Mouse (Mus musculus) ovary, postnatal 10 days (tissue): ENCODE data around the gene Mettl17.
A peak's percentile ranks its signal among the peaks of the same experiment; 100 is the strongest.
"Not testable (repeated sequence)": the region's sequence is repeated elsewhere in the genome, so short reads cannot be mapped to it uniquely, and the experiment has no call there.

ENCODE experiments used
- DNase-seq: peaks from one replicate; pipeline ENCODE4 v3.0.0; 2022; ENCODE audit warnings: low spot score

Gene Mettl17

GRCm38 (mm10) chr14:51884598-51885331 is at the start of gene Mettl17:
Gene Mettl17, plus strand, starts transcription at chr14:51884842.
- peak; percentile 62 for DNase-seq

- DNase-seq = not testable (repeated sequence)
These were observed 46.2 kb upstream of the Mettl17 start for GRCm38 (mm10) chr14:51838480-51838879.

DNA sequence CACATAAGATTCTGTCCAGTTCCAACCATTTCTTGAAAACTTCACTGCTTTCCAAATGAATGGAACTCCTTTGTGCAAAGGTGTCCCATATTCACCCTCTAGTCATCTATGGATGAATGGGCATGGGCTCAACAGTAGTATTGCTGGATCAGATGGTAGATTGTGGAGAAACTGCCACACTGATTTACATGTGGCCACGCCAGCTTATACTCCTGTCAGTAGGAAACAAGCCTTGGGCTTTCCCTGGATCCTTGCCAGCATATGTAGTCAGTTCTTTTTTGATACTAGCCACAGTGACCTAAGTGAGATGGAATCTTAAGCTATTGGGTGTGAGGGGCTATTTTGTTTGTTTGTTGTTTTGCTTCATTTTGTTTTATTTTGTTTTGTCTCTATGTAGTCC is 42.4 kb upstream of the Mettl17 start:
- DNase-seq = no peak

GRCm38 (mm10) chr14:51842781-51843180 is 41.9 kb upstream of the Mettl17 start:
- DNase-seq = no peak

GRCm38 (mm10) chr14:51843882-51844281 is 40.8 kb upstream of the Mettl17 start:
- no peak for DNase-seq

DNA sequence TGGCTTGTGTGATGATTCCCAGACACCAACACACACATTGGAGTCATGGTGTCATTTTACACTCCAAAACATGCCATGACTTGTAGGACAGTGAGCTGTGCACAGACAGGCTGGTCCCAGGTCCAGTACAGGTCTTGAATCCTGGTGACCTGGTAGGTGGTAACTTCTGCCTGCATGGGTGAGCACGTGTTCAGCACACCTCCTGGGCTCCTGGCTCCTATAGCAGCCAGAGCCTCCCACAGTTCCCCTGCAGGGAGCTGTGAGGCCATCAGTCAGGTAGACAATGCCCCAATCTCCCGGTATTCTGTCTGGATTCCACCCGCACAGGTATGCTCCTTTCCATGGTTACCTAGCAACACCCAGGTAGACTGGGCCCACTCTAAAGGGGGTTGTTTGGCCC is 38.1 kb upstream of the Mettl17 start:
- no peak for DNase-seq

DNA sequence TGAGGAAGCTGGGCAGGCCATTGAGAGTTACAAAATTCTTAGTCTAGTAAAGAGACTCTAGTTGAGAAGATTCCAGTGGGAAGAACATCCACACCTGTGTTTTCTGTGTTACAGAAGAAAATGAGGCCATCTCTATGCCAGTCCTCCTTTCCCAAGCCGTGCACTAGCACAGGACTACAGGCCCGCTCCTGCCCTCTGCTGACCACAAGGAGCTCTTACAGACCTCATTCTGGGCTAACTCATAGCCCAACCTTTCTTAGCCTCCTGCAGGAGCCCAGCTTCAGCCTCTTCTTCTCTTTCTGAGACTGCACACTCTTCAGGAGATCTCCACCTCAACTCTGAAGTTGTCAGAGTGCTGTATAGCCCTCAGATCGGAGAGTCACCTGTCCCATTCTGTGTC is 33.6 kb upstream of the Mettl17 start:
- not testable (repeated sequence) for DNase-seq

DNA sequence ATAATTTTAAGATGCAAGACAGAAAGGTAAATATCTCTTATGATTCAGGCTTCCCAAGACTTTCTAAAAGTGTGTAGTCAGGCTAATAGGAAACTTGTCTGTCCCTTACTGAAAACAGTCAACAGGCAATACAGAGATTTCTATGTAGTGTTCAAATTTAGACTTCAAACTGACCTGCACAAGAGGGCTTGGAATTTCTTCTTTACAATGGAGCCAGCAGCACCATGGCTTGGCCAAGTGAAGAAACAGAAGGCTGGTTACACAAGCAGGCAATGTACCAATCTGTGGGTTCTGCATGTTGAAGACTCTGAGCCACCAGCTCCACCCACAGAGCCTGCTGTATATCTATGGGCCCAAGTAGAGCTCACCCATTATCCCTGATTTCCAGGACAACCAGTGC is 31.2 kb upstream of the Mettl17 start, which contains the start of gene Ear6:
Gene Ear6 (plus strand): TSS at position 301 of the 400 bp plus-strand sequence.
- no peak for DNase-seq

GRCm38 (mm10) chr14:51855280-51855679 is 29.4 kb upstream of the Mettl17 start:
- not testable (repeated sequence) for DNase-seq

DNA sequence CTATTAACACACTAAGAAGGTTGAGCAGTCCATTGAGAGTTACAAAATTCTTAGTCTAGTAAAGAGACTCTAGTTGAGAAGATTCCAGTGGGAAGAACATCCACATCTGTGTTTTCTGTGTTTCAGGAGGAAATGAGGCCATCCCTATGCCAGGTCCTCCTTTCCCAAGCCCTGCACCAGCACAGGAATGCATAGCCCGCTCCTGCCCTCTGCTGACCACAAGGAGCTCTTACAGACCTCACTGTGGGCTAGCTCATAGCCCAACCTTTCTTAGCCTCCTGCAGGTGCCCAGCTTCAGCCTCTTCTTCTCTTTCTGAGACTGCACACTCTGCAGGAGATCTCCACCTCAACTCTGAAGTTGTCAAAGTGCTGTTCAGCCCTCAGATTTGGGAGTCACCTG is 21.0 kb upstream of the Mettl17 start:
- not testable (repeated sequence) for DNase-seq

DNA sequence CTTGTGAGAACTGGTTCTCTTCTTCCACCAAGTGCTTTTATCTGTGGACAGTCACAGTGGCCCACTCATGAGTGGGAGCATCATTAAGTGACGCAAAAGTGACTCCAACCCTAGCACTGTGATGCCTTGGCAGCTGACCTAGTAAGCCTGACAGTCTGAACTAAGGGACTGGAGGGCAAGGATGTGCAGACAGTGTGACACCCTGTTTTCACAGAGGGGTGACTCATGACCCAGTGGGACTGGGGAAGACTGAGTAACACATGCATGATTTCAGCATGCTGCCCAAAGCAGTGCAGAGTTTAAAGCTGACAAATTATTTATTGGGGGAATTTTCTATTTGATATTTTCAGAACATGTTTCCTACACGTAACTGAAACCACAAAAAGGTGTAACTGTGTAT is 13.9 kb upstream of the Mettl17 start:
- no peak for DNase-seq

- no peak for DNase-seq
These were observed 12.9 kb upstream of the Mettl17 start for GRCm38 (mm10) chr14:51871741-51872140.

GRCm38 (mm10) chr14:51877517-51877916 is 7.1 kb upstream of the Mettl17 start:
- DNase-seq = no peak

DNA sequence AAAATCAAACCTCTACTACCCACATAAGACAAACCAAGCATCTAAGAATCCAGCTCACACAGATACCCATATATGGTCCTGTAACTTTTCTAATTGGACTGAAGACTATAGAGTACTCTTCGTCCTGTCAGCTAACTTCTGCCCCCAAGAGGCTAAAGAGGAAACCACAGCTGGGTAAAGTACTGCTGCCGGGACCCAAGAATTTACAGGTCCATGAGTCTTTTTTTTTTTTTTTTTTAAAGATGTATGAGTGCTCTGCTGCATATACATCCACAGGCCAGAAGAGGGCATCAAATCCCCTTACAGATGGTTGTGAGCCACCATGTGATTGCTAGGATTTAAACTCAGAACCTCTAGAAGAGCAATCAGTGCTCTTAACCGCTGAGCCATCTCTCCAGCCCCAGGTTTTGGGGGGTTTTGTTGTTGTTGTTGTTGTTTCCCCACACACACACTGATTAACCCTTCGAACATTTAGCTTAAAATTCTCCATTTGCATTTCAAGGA is 1.1 kb upstream of the Mettl17 start:
- no peak for DNase-seq

DNA sequence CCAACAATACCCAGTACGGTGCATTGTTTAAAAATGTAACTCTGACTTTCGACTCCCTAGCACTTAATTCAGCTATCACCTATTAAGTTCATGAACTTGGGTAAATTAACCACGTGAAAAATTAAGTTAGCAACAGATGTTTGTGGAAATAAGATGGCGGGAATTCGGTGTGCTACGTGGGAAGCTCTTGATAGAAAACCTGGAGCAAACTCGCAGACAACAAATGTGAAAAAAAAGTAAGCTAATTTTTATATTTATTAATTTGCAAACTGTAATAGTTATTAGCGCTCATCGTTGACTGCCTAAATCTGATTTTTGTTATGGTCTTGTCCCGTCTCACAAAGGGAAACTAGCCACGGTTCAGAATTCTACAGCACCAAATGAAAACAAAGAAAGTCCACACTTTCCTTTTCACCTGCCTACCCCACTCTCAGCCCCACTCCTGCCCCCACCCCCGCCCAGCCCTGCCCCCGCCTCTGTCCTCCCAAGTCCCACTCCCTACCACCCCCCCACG is 554 bp upstream of the Mettl17 start:
- DNase-seq = no peak

GRCm38 (mm10) chr14:51886051-51886450 is 1.4 kb downstream of the Mettl17 start:
- DNase-seq = no peak

DNA sequence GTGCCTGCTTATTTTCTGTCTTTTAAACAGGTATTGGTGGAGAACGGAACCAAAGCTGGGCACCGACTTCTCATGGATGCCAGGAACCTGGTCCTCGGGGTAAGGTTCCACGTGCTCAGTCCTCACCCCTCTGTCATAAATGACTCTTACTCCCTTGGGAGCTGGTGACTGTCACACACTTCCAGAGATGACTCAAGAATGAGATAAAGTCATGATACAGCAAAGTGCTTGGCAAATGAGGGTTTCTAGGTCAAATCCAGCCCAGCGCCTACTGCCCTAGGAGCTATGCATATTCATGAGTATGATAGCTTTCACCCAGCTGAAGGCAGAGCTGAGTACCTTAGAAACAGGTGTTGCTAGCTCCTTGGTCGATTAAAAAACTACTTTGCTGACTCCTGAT is 5.2 kb downstream of the Mettl17 start:
- no peak for DNase-seq

DNA sequence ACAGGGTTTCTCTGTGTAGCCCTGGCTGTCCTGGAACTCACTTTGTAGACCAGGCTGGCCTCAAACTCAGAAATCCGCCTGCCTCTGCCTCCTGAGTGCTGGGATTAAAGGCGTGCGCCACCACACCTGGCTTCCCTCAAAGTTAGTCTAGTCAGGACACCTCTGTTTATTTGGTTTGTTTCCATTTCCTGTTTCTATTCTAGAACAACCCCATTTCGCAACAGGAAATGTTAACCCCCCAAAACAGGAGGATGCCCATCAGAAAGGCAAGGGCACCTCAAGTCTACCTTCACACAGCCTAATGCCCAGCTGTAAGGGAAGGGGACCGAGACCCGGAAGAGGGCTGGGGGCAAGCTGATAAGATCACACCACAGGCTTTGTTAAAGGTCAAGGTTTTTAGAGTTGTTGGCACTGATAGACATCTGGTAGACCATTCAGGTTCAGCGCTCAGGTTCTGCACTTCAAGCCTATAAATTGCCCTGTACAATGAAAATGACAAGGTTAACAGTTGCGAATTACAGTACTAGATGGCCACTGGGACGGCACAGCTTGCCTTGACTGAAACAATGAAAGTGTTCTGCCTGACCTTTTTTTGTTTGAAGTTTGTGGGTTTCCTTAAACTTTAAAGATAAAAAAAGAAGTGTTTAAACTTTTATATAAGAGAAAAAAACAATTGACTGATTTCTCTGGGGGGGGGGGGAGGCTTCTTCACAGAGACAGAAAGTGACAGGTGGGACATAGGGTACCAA is 7.7 kb downstream of the Mettl17 start, which contains the start of gene Slc39a2:
Gene Slc39a2 (plus strand): TSS at position 699 of the 749 bp plus-strand sequence.
- DNase-seq = no peak

DNA sequence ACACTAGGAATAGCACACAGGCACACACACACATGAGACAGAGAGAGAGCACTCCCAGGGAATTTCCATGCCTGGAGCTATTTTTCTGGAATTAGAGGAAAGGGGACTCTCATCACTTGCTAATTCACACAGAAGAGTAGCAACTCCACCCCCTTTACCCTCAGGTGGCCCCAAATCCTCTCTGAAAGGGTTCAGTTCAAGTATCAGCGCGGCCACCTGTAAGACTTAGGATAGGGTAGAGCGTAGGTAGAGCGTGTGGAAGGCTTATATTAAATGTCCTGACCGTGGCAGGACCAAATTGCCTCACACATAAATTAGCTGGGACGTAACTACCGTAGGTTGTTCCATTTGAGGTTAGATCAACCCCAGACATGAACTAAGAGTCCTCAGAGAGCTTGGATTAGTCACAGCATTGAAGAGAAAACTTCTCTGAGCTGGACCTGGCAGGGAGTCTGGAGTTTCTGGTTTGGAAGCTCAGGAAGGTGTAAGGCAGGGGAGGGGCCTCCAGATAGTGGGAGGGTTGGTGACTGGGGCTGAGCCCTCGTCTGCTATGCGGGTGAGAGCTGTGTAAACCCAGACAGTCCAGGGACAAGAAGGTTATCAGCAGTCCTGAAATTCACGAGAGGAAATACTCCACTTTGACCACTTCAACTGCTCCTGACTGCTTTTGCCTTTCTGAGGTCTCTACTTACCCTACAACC is 8.6 kb downstream of the Mettl17 start:
- DNase-seq = no peak

DNA sequence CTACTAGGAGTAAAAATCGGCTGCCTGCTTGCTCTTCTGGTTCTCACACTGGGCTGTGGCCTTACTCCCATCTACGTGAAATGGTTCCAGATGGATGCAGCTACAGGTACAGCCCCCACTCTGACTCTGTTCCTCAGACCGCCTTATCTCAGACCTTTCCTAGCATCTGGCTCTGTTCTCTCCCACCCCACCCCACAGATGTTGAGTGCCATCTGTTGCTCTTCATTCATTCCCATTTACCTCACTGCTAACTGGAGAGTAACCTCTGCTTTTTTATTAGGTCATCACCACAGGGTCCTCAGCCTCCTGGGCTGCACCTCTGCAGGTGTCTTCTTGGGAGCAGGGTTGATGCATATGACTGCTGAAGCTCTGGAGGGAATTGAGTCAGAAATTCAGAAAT is 9.2 kb downstream of the Mettl17 start:
- no peak for DNase-seq

DNA sequence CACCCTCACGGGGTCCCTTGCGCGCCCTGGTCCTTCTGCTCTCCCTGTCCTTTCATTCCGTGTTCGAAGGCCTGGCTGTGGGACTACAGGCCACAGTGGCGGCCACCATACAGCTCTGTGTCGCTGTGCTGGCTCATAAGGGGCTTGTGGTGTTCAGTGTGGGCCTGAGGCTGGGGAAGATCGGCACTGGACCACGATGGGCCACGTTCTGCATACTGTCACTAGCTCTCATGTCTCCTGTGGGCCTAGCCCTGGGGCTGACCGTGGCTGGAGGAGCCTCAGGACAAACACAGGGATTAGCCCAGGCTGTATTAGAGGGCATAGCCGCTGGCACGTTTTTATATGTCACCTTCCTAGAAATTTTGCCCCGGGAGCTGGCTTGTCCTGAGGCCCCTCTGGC is 10.4 kb downstream of the Mettl17 start:
- no peak for DNase-seq

DNA sequence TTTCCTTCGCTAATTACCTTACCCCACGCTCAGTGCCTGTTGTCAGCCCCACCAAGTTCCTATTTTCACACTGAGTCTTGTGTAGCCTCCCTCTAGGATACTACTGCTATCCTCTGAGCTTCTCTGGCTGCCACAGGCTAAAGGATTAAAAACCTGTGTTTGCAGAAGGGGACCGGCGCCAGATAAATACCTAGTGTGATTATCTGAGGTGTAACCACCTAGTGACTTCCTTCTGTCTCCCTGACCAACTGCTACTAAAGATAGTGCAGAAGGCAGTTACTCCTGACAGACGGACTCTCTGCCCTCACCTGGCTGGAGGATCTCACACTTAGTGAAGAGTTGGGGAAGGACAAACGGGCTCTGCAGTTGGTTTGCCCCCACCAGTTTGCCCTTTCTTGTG is 11.4 kb downstream of the Mettl17 start:
- DNase-seq = no peak
